Mouse (Mus musculus): Measurements from ENCODE around the gene Clec4a1. TPM values are rescaled to one million over a fixed set of nuclear protein-coding genes. Genes with fewer than 3 reads are reported as not detected.

The Clec4a1 gene
- polyA plus RNA-seq (2016; fragmentation: Nextera tagmentation; extraction: Ambion mirVana), result 0.67 and 0.87 TPM in 2 replicates

- no peak for ATAC-seq (ENCODE audit: low FRiP score)
- Histone ChIP-seq H3K4me3 (replicated peaks) (no peak within 1 kb of the TSS), H3K9ac (no peak within 1 kb of the TSS), H3K4me2 (no peak within 1 kb of the TSS), H3K4me1 (no peaks in the 10 kb centered on the region), H3K27me3 (no peaks in the 10 kb centered on the region), H3K36me3 (replicated peaks) (no peaks in the 10 kb centered on the region), H3K27ac (no peak within 1 kb of the TSS), H3K9me3 (no peaks in the 10 kb centered on the region)
- 71% methylated on average over 4 of the region's 4 CpGs for WGBS
Measured at GRCm38 (mm10) chr6:122921451-122921850, at the start of gene Clec4a1. Gene Clec4a1 (plus strand): TSS chr6:122921848.

- no peaks in the 10 kb centered on the region for H3K9me3 ChIP-seq
- H3K27me3 ChIP-seq, result 0 out of 2 replicates have a peak, but pooled peaks cover 8% of the 10 kb centered on the region
- H3K27ac ChIP-seq, result no peak overlapping the region
- no peak overlapping the region for H3K4me2 ChIP-seq
- H3K36me3 ChIP-seq (replicated peaks), result 0 out of 2 replicates have a peak, but pooled peaks cover 4% of the 10 kb centered on the region
- no peak overlapping the region for H3K9ac ChIP-seq
- no peak for ATAC-seq (ENCODE audit: low FRiP score)
- H3K4me1 ChIP-seq, result peaks cover 12% of the 10 kb centered on the region
- H3K4me3 ChIP-seq (replicated peaks), result no peak overlapping the region
- 96% methylated on average over 5 of the region's 5 CpGs for WGBS
Measured at GRCm38 (mm10) chr6:122872800-122873199, 48.8 kb upstream of the Clec4a1 start.

- peak; percentile 97 for ATAC-seq (ENCODE audit: low FRiP score)
- Histone ChIP-seq H3K9me3 (no peaks in the 10 kb centered on the region), H3K27ac (peak within 1 kb of the TSS; percentile 86), H3K4me1 (peaks cover 12% of the 10 kb centered on the region), H3K27me3 (0 out of 2 replicates have a peak, but pooled peaks cover 8% of the 10 kb centered on the region), H3K36me3 (replicated peaks) (peaks cover 8% of the 10 kb centered on the region; the same call in 1 of the 2 replicates), H3K4me3 (replicated peaks) (peak within 1 kb of the TSS; percentile 81), H3K9ac (peak within 1 kb of the TSS; percentile 81), H3K4me2 (peak within 1 kb of the TSS; percentile 59)
- 6% methylated on average over 43 of the region's 43 CpGs for WGBS
Measured at GRCm38 (mm10) chr6:122873871-122874719, 47.6 kb upstream of the Clec4a1 start, which contains the start of gene Necap1. Gene Necap1 (plus strand): TSS chr6:122874474.

- H3K9me3 ChIP-seq, result no peaks in the 10 kb centered on the region
- H3K9ac ChIP-seq, result peak overlapping the region; percentile 81
- peak overlapping the region; percentile 86 for H3K27ac ChIP-seq
- WGBS, result 1% methylated on average over 31 of the region's 31 CpGs
- H3K27me3 ChIP-seq, result 0 out of 2 replicates have a peak, but pooled peaks cover 7% of the 10 kb centered on the region
- H3K4me1 ChIP-seq, result peaks cover 12% of the 10 kb centered on the region
- H3K4me2 ChIP-seq, result peak overlapping the region; percentile 59
- peak; percentile 80 for ATAC-seq (ENCODE audit: low FRiP score)
- H3K36me3 ChIP-seq (replicated peaks), result peaks cover 12% of the 10 kb centered on the region; the same call in 1 of the 2 replicates
- peak overlapping the region; percentile 81 for H3K4me3 ChIP-seq (replicated peaks)
Measured at GRCm38 (mm10) chr6:122874720-122875389, 46.8 kb upstream of the Clec4a1 start.

- no peak overlapping the region for H3K4me3 ChIP-seq (replicated peaks)
- no peaks in the 10 kb centered on the region for H3K27me3 ChIP-seq
- 96% methylated on average over 7 of the region's 7 CpGs for WGBS
- ATAC-seq (ENCODE audit: low FRiP score), result no peak
- no peaks in the 10 kb centered on the region for H3K9me3 ChIP-seq
- no peak overlapping the region for H3K4me2 ChIP-seq
- no peak overlapping the region for H3K27ac ChIP-seq
- H3K36me3 ChIP-seq (replicated peaks), result peaks cover 54% of the 10 kb centered on the region
- peaks cover 12% of the 10 kb centered on the region for H3K4me1 ChIP-seq
- H3K9ac ChIP-seq, result no peak overlapping the region
Measured at GRCm38 (mm10) chr6:122879141-122879735, 42.4 kb upstream of the Clec4a1 start.

- H3K4me1 ChIP-seq, result peaks cover 12% of the 10 kb centered on the region
- H3K4me2 ChIP-seq, result no peak overlapping the region
- ATAC-seq (ENCODE audit: low FRiP score), result no peak
- H3K4me3 ChIP-seq (replicated peaks), result no peak overlapping the region
- H3K27ac ChIP-seq, result no peak overlapping the region
- peaks cover 61% of the 10 kb centered on the region for H3K36me3 ChIP-seq (replicated peaks)
- WGBS, result 95% methylated on average over 7 of the region's 7 CpGs
- H3K9ac ChIP-seq, result no peak overlapping the region
- no peaks in the 10 kb centered on the region for H3K27me3 ChIP-seq
- H3K9me3 ChIP-seq, result no peaks in the 10 kb centered on the region
Measured at GRCm38 (mm10) chr6:122879781-122880505, 41.7 kb upstream of the Clec4a1 start.

GRCm38 (mm10) chr6:122881287-122881686 is 40.4 kb upstream of the Clec4a1 start:
- no peaks in the 10 kb centered on the region for H3K27me3 ChIP-seq
- no peak overlapping the region for H3K4me2 ChIP-seq
- WGBS, result 94% methylated on average over 12 of the region's 12 CpGs
- no peak for ATAC-seq (ENCODE audit: low FRiP score)
- no peak overlapping the region for H3K4me3 ChIP-seq (replicated peaks)
- no peak overlapping the region for H3K9ac ChIP-seq
- H3K9me3 ChIP-seq, result no peaks in the 10 kb centered on the region
- H3K36me3 ChIP-seq (replicated peaks), result peaks cover 72% of the 10 kb centered on the region
- no peaks in the 10 kb centered on the region for H3K4me1 ChIP-seq
- H3K27ac ChIP-seq, result no peak overlapping the region

- H3K27ac ChIP-seq, result no peak overlapping the region
- ATAC-seq (ENCODE audit: low FRiP score), result no peak
- H3K27me3 ChIP-seq, result no peaks in the 10 kb centered on the region
- no peak overlapping the region for H3K4me2 ChIP-seq
- H3K4me3 ChIP-seq (replicated peaks), result no peak overlapping the region
- H3K9me3 ChIP-seq, result no peaks in the 10 kb centered on the region
- no peak overlapping the region for H3K9ac ChIP-seq
- H3K4me1 ChIP-seq, result no peaks in the 10 kb centered on the region
- H3K36me3 ChIP-seq (replicated peaks), result peaks cover 91% of the 10 kb centered on the region
- WGBS, result 94% methylated on average over 9 of the region's 9 CpGs
Measured at GRCm38 (mm10) chr6:122883603-122884002, 38.0 kb upstream of the Clec4a1 start.

GRCm38 (mm10) chr6:122889599-122889998 is 32.0 kb upstream of the Clec4a1 start:
- no peak overlapping the region for H3K4me2 ChIP-seq
- H3K27ac ChIP-seq, result no peak overlapping the region
- H3K27me3 ChIP-seq, result no peaks in the 10 kb centered on the region
- H3K4me1 ChIP-seq, result no peaks in the 10 kb centered on the region
- peaks cover 60% of the 10 kb centered on the region for H3K36me3 ChIP-seq (replicated peaks)
- H3K4me3 ChIP-seq (replicated peaks), result no peak overlapping the region
- H3K9me3 ChIP-seq, result no peaks in the 10 kb centered on the region
- no peak overlapping the region for H3K9ac ChIP-seq
- 93% methylated on average over 2 of the region's 2 CpGs for WGBS
- no peak for ATAC-seq (ENCODE audit: low FRiP score)

- H3K4me3 ChIP-seq (replicated peaks), result no peak overlapping the region
- no peaks in the 10 kb centered on the region for H3K27me3 ChIP-seq
- H3K36me3 ChIP-seq (replicated peaks), result peaks cover 33% of the 10 kb centered on the region
- H3K27ac ChIP-seq, result no peak overlapping the region
- no peaks in the 10 kb centered on the region for H3K4me1 ChIP-seq
- H3K9me3 ChIP-seq, result no peaks in the 10 kb centered on the region
- WGBS, result 8% methylated on average over 2 of the region's 2 CpGs
- H3K9ac ChIP-seq, result no peak overlapping the region
- H3K4me2 ChIP-seq, result no peak overlapping the region
- 0 out of 2 replicates have a peak, but pooled peaks have one; percentile 39 for ATAC-seq (ENCODE audit: low FRiP score)
Measured at GRCm38 (mm10) chr6:122892442-122893049, 29.1 kb upstream of the Clec4a1 start.

- H3K9ac ChIP-seq, result no peak overlapping the region
- H3K4me1 ChIP-seq, result no peaks in the 10 kb centered on the region
- no peak overlapping the region for H3K27ac ChIP-seq
- no peak overlapping the region for H3K4me3 ChIP-seq (replicated peaks)
- no peak for ATAC-seq (ENCODE audit: low FRiP score)
- 88% methylated on average over 4 of the region's 4 CpGs for WGBS
- H3K4me2 ChIP-seq, result no peak overlapping the region
- no peaks in the 10 kb centered on the region for H3K36me3 ChIP-seq (replicated peaks)
- H3K9me3 ChIP-seq, result no peaks in the 10 kb centered on the region
- no peaks in the 10 kb centered on the region for H3K27me3 ChIP-seq
Measured at GRCm38 (mm10) chr6:122919922-122920321, 1.7 kb upstream of the Clec4a1 start.

Measured in forebrain, embryonic 12.5 days (tissue).